Comparison of ENCODE assay signal across 14 mouse cellular contexts in the genomic region with DNA sequence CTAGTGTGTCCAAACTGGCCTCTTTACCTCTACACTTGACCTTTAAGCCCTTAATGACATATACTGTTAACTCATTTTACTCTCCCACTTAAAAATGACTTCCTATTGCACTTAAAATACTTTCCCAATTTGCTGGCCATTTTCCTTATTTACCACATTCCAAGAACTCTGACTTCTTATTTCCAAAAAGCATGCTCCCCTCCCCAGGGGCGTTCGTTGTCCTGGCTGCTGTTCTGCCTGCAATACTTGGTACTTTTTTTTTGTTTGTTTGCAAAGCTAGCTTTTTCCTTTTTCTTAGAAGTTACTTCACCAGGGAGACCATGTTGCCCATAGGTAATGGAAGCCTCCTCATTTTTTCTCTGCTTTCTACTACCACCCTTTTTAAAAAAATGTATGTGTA.
"Had no signal": no experiment of that assay in that cellular context is flagged by ENCODE, and none has a peak within 500 bp of the region (broad histone marks: within the 10 kb centered on the region; RNA-seq: fewer than 3 reads in every experiment).

No protein-coding gene starts in this region.

- DNase-seq: lung, adult 18-20 months; lung, embryonic 14.5 days; lung, postnatal 10 days; lung, postnatal 4 days; midbrain, embryonic 14.5 days; retina, postnatal 1 day; right cerebral cortex, adult 18-20 months; right cerebral cortex, postnatal 25 days; right cerebral cortex, postnatal 4 days; spleen, adult 18-20 months; thymus, adult 18-20 months; thymus, postnatal 14 days; thymus, postnatal 36 days had no signal

- ATAC-seq: midbrain, embryonic 16.5 days had no signal
